Mouse (Mus musculus): ENCODE results near the gene Zfp607a. TPM values are rescaled to one million over a fixed set of nuclear protein-coding genes. Genes with fewer than 3 reads are reported as not detected.

Gene Zfp607a
- 0.79 and 0.95 TPM in 2 replicates for polyA plus RNA-seq (2015; fragmentation: Nextera tagmentation; extraction: Ambion mirVana)

DNA sequence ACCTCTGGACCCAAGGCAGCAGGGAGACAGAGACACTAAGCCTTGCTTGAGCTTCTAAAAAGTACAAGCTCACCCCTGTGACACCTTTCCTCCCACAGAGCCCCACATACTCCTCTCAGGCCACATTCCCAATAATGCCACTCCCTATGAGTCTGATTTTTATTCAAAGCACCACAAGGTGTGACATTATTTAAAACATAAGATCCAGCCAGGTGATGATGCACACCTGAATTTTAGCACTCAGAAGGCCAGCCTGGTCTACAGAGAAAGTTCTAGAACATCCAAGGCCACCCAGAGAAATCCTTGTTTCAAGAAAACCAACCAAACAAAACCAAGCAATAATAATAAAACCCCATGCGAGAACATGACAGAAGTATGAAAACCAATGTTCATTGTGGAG lies at the start of gene Zfp607a:
Gene Zfp607a, plus strand, starts transcription at position 301 of the 400 bp plus-strand sequence.

DNA sequence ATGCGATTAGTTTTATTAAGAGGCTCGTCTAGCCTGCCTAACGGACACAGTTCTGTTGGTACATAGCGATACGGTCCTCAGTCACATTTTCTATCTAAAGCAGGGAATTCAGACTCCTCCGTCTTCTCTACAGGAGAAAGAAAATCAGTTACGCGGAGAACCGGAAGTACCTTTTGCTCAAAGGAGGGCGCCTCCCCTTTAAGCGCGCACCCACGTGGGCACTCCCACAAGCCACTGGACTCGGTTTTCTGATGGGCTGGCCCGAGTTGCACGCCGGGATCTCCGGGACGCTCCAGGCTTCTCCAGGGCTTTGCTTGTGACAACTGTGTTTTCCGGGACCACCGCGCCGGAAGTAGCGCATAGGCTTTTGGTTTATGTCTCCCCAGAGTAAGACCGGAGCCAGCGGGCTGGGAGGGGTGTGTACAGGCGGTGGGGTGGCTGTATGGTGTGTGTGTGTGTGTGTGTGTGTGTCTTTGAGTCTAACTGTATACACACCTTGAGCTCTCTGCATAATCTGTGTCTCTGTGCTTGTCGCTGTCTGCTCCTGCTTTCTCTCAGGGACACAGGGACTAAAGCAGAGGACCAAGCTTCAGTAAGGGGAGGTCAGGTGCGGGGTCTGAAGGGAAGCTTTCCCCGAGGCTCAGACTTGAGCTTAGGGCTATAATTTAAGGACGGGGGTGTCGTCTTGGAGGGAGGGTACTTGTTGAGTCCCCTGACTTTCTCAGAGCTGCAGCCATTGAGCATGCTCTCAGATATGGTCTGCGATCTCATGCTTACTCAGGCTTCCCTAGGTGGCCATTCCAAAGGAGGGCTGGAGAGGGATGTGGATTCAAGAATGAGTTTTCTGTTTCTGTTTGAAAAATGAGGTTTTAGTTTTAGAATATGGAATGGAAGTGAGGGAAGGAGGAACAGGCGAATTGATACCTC lies 18.7 kb upstream of the Zfp607a start, which contains the start of gene Zfp59:
Gene Zfp59, plus strand, starts transcription at position 285 of the 927 bp plus-strand sequence.

GRCm38 (mm10) chr7:27928818-27929695 lies 71.7 kb downstream of the Zfp607a start, which contains the start of gene Zfp974:
Gene Zfp974, minus strand, starts transcription at chr7:27929460.

Other genes with a start within 250 kb of the Zfp607a start
- 171 and 182 TPM in 2 replicates for gene Ttc9b, start 203.6 kb upstream of the Zfp607a start, polyA plus RNA-seq (2015; fragmentation: Nextera tagmentation; extraction: Ambion mirVana)
- gene Map3k10, start 182.9 kb upstream of the Zfp607a start, polyA plus RNA-seq (2015; fragmentation: Nextera tagmentation; extraction: Ambion mirVana), result 27.5 and 30.3 TPM in 2 replicates
- gene Zfp607b, start 168.2 kb upstream of the Zfp607a start, polyA plus RNA-seq (2015; fragmentation: Nextera tagmentation; extraction: Ambion mirVana), result 9.3 and 9.7 TPM in 2 replicates
- 44.0 and 44.3 TPM in 2 replicates for gene Zfp60, start 126.1 kb upstream of the Zfp607a start, polyA plus RNA-seq (2015; fragmentation: Nextera tagmentation; extraction: Ambion mirVana)
- gene Zfp626, start 50.3 kb upstream of the Zfp607a start, polyA plus RNA-seq (2015; fragmentation: Nextera tagmentation; extraction: Ambion mirVana), result 1.5 and 1.7 TPM in 2 replicates
- gene Zfp59, start 18.9 kb upstream of the Zfp607a start, polyA plus RNA-seq (2015; fragmentation: Nextera tagmentation; extraction: Ambion mirVana), result 5.8 and 6.1 TPM in 2 replicates
- 6.3 and 7.6 TPM in 2 replicates for gene Zfp974, start 71.9 kb downstream of the Zfp607a start, polyA plus RNA-seq (2015; fragmentation: Nextera tagmentation; extraction: Ambion mirVana)
- gene Zfp780b, start 121.6 kb downstream of the Zfp607a start, polyA plus RNA-seq (2015; fragmentation: Nextera tagmentation; extraction: Ambion mirVana), result 23.5 and 24.4 TPM in 2 replicates
- 2.2 and 3.3 TPM in 2 replicates for gene Zfp850, start 156.6 kb downstream of the Zfp607a start, polyA plus RNA-seq (2015; fragmentation: Nextera tagmentation; extraction: Ambion mirVana)
- gene Psmc4, start 192.6 kb downstream of the Zfp607a start, polyA plus RNA-seq (2015; fragmentation: Nextera tagmentation; extraction: Ambion mirVana), result 242 and 253 TPM in 2 replicates
- 0.98 and 1.0 TPM in 2 replicates for gene Fcgbp, start 213.7 kb downstream of the Zfp607a start, polyA plus RNA-seq (2015; fragmentation: Nextera tagmentation; extraction: Ambion mirVana)